16 mouse cellular contexts compared by ENCODE assay signal in the genomic region with DNA sequence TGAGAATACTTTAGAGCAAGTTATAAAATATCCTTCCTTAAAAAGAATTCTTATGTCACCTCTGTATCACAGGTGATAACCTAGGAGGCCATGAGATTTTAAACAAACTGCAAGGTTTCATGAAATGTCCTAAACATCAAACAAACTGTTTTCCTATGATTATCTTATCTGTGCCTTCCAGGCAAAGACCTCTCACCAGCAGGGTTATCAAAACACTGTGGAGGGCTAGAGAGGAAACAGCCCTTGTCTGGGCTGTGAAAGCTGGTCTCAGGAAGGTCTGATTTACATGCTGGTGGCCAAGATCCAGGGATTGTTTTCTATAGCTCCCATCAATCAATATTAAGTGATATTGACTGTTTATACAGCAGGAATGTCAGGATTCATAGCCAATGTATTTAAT. TPM values are rescaled to one million over a fixed set of nuclear protein-coding genes. Genes with fewer than 3 reads are reported as not detected.
A peak's percentile ranks its signal among the peaks of the same experiment; 100 is the strongest.
DNase-seq lines count a peak whose midpoint lies in the region; ATAC-seq lines count a peak whose summit lies in the region.
"Had no signal": no experiment of that assay in that cellular context is flagged by ENCODE, and none has a peak within 500 bp of the region (broad histone marks: within the 10 kb centered on the region; RNA-seq: fewer than 3 reads in every experiment).

No protein-coding gene starts in this region.

- H3K4me1 ChIP-seq in liver, embryonic 15.5 days (replicated peaks) = no peaks in the 10 kb centered on the region
- H3K4me1 ChIP-seq: forebrain, embryonic 10.5 days; limb, embryonic 12.5 days; neural tube, embryonic 13.5 days had no signal

- H3K27ac ChIP-seq in liver, embryonic 15.5 days (replicated peaks) = no peak overlapping the region
- H3K27ac ChIP-seq: forebrain, embryonic 10.5 days; limb, embryonic 12.5 days; macrophage; neural tube, embryonic 13.5 days had no signal

- peak; percentile 7 for DNase-seq in adrenal gland, postnatal 14 days
- DNase-seq in adrenal gland, postnatal 4 days (ENCODE audit: low spot score in 2 of 2) = no peak
- DNase-seq in 416B (ENCODE audit: low read depth) = peak; percentile 75
- DNase-seq in embryo, embryonic 11 days = peak; percentile 26
- no peak for DNase-seq in left cerebral cortex, adult 18-20 months (ENCODE audit: low spot score in 2 of 2)
- DNase-seq in cerebellum, adult 9-11 months = no peak
- no peak for DNase-seq in cerebellum, adult 11-12 months
- DNase-seq: cerebellum, adult 18-20 months; heart, adult 11 months; heart, postnatal 14 days; layer of hippocampus, postnatal 36 days had no signal

- H3K4me3 ChIP-seq in liver, embryonic 15.5 days (replicated peaks) = no peak overlapping the region
- H3K4me3 ChIP-seq: forebrain, embryonic 10.5 days; limb, embryonic 12.5 days; neural tube, embryonic 13.5 days had no signal

- H3K27me3 ChIP-seq in liver, embryonic 15.5 days = no peaks in the 10 kb centered on the region
- H3K27me3 ChIP-seq: limb, embryonic 12.5 days; neural tube, embryonic 13.5 days had no signal

- no peak overlapping the region for H3K9ac ChIP-seq in liver, embryonic 15.5 days
- H3K9ac ChIP-seq: limb, embryonic 12.5 days; neural tube, embryonic 13.5 days had no signal

- 0 out of 2 replicates have a peak, but pooled peaks have one; percentile 40 for ATAC-seq in liver, embryonic 15.5 days (ENCODE audit: insufficient read depth)

- H3K4me2 ChIP-seq in liver, embryonic 15.5 days = no peak overlapping the region
- H3K4me2 ChIP-seq: limb, embryonic 12.5 days; neural tube, embryonic 13.5 days had no signal

- H3K36me3 ChIP-seq in liver, embryonic 15.5 days (replicated peaks) = no peaks in the 10 kb centered on the region
- H3K36me3 ChIP-seq: forebrain, embryonic 10.5 days; limb, embryonic 12.5 days; neural tube, embryonic 13.5 days had no signal

- no peaks in the 10 kb centered on the region for H3K9me3 ChIP-seq in liver, embryonic 15.5 days (replicated peaks)
- H3K9me3 ChIP-seq: forebrain, embryonic 10.5 days; limb, embryonic 12.5 days; neural tube, embryonic 13.5 days had no signal

RNA-seq across cellular contexts. Expression of gene Hapln1, which starts 46.4 kb away (rescaled TPM):
- 5.7 and 6.3 TPM in 2 replicates for total RNA-seq in adrenal gland, postnatal 14 days (2021)
- total RNA-seq in adrenal gland, postnatal 4 days (2021) = 1 to 10 TPM; 3.9 to 6.6 TPM
- 0.52 and 0.94 TPM in 2 replicates for polyA plus RNA-seq in liver, embryonic 15.5 days (2015; fragmentation: Nextera tagmentation; extraction: Ambion mirVana)
- 10 to 100 TPM; 18.6 to 20.5 TPM for total RNA-seq in left cerebral cortex, adult 18-20 months (2021)
- polyA plus RNA-seq: macrophage had no signal

Comparison
In these comparisons a context has a peak if more than half of its experiments do, and no peak if none do; other contexts are left out.
1. DNase-seq: peak in adrenal gland, postnatal 14 days (single experiment), 416B (single experiment) and embryo, embryonic 11 days (single experiment); none in adrenal gland, postnatal 4 days (0 of 2), left cerebral cortex, adult 18-20 months (0 of 2), cerebellum, adult 9-11 months (single experiment) and cerebellum, adult 11-12 months (single experiment).